ENCODE assay signal across 8 mouse cellular contexts in the genomic region with DNA sequence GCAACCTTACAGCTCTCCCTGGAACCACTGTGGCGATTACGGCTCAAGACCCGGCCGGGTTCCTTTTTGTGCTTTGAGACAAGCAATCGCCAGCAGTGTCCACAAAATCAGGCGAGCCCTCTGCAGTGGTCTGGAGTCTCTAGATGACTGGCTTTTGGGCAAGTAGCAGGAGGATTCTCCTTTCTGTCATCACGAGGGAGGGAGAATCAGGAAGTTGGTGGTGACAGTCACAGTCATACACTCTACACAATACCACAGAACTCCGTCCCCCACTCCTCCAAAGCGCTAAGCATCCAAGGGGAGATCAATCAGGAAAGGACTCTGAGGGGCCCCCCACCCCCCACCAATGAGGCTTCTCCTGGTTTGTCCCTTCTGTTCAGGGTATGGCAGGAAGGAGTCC. TPM values are rescaled to one million over a fixed set of nuclear protein-coding genes. Genes with fewer than 3 reads are reported as not detected.
DNase-seq lines count a peak whose midpoint lies in the region; ATAC-seq and TF ChIP-seq lines count a peak whose summit lies in the region.

No protein-coding gene starts in this region.

- 0 out of 2 replicates have a peak overlapping the region, but pooled peaks have one; percentile 10 for H3K9ac ChIP-seq in forebrain, postnatal 0 days

- intact Hi-C loops in left cerebral cortex, postnatal 36 days (cut with DNase I): no loop called here
- intact Hi-C loops in left cerebral cortex, postnatal 14 days (cut with DNase I): no loop called here

- H3K4me2 ChIP-seq in forebrain, postnatal 0 days (ENCODE audit: low read depth): peak overlapping the region; percentile 52

- no peak for ATAC-seq in forebrain, postnatal 0 days
- peak; percentile 75 for ATAC-seq in megakaryocyte, adult 5-6 weeks (ENCODE audit: poor library complexity, severe bottlenecking)

- H3K4me3 ChIP-seq in forebrain, postnatal 0 days (ENCODE audit: low read depth, low read length): peak overlapping the region; percentile 30

- H3K9me3 ChIP-seq in forebrain, postnatal 0 days (ENCODE audit: low read length): no peaks in the 10 kb centered on the region

- H3K36me3 ChIP-seq in forebrain, postnatal 0 days (ENCODE audit: insufficient read depth): no peaks in the 10 kb centered on the region

- 26% methylated on average over 9 of the region's 9 CpGs for WGBS in forebrain, postnatal 0 days

- no peaks in the 10 kb centered on the region for H3K4me1 ChIP-seq in forebrain, postnatal 0 days (ENCODE audit: insufficient read depth)

- no peak overlapping the region for H3K27ac ChIP-seq in forebrain, postnatal 0 days (ENCODE audit: low read depth, low read length)

- peak; percentile 14 for DNase-seq in adrenal gland, postnatal 14 days
- DNase-seq in adrenal gland, adult 18-20 months (ENCODE audit: low spot score in 2 of 2): no peak
- peak; percentile 33 to 39 for DNase-seq in B cell, adult 2 months
- no peak for DNase-seq in forebrain, postnatal 0 days
- DNase-seq in left cerebral cortex, postnatal 36 days (ENCODE audit: low spot score in 2 of 2): no peak
- DNase-seq in left cerebral cortex, postnatal 14 days (ENCODE audit: low spot score in 2 of 2): no peak
- no peak for DNase-seq in gastrocnemius, postnatal 25 days

- H3K27me3 ChIP-seq in forebrain, postnatal 0 days (ENCODE audit: insufficient read depth, low read length): peaks cover 33% of the 10 kb centered on the region

- TF ChIP-seq CTCF in forebrain, postnatal 0 days (IDR thresholded peaks at IDR 0.05; ENCODE audit: low read depth): no peak

RNA-seq across cellular contexts. Expression of gene Galnt6, which starts 0.6 kb away (rescaled TPM):
- total RNA-seq in adrenal gland, postnatal 14 days (2021): 8.1 and 11.9 TPM in 2 replicates
- total RNA-seq in adrenal gland, adult 18-20 months (2021): 1 to 10 TPM; 4.2 to 5.6 TPM
- 0.77 and 1.5 TPM in 2 replicates for total RNA-seq in forebrain, postnatal 0 days (2014; rRNA removed)
- 0.24 and 0.47 TPM in 2 replicates for polyA plus RNA-seq in forebrain, postnatal 0 days (2015; fragmentation: Nextera tagmentation; extraction: Ambion mirVana)
- total RNA-seq in megakaryocyte, adult 5-6 weeks (2015): 3.6 and 4.2 TPM in 2 replicates
- total RNA-seq in megakaryocyte, adult 5-6 weeks (2017): 9.6 and 11.4 TPM in 2 replicates
- 1 to 10 TPM; 3.7 to 7.7 TPM for total RNA-seq in left cerebral cortex, postnatal 36 days (2021)
- 1 to 10 TPM in 1 of 2 experiments, under 1 TPM in 1; 0.97 to 2.0 TPM for total RNA-seq in left cerebral cortex, postnatal 14 days (2021)
- under 1 TPM; 0.08 to 0.13 TPM for total RNA-seq in gastrocnemius, postnatal 25 days (2021)

RNA-seq across cellular contexts. Expression of gene Slc4a8, which starts 33.0 kb away (rescaled TPM):
- total RNA-seq in adrenal gland, postnatal 14 days (2021): 10.4 and 14.6 TPM in 2 replicates
- 1 to 10 TPM; 3.9 to 6.1 TPM for total RNA-seq in adrenal gland, adult 18-20 months (2021)
- 17.8 and 38.3 TPM in 2 replicates for total RNA-seq in forebrain, postnatal 0 days (2014; rRNA removed)
- polyA plus RNA-seq in forebrain, postnatal 0 days (2015; fragmentation: Nextera tagmentation; extraction: Ambion mirVana): 30.3 and 31.2 TPM in 2 replicates
- total RNA-seq in megakaryocyte, adult 5-6 weeks (2015): 0.16 and 4.0 TPM in 2 replicates
- total RNA-seq in megakaryocyte, adult 5-6 weeks (2017): 1.8 and 2.3 TPM in 2 replicates
- total RNA-seq in left cerebral cortex, postnatal 36 days (2021): 10 to 100 TPM; 66.2 to 80.7 TPM
- 10 to 100 TPM; 87.7 to 90.8 TPM for total RNA-seq in left cerebral cortex, postnatal 14 days (2021)
- total RNA-seq in gastrocnemius, postnatal 25 days (2021): 1 to 10 TPM; 1.6 to 1.7 TPM

RNA-seq across cellular contexts. Expression of gene Cela1, which starts 40.9 kb away (rescaled TPM):
- 26.1 and 32.9 TPM in 2 replicates for total RNA-seq in adrenal gland, postnatal 14 days (2021)
- total RNA-seq in adrenal gland, adult 18-20 months (2021): 10 to 100 TPM; 46.7 to 87.1 TPM
- total RNA-seq in forebrain, postnatal 0 days (2014; rRNA removed): 0.62 and 5.1 TPM in 2 replicates
- 0.81 and 1.2 TPM in 2 replicates for polyA plus RNA-seq in forebrain, postnatal 0 days (2015; fragmentation: Nextera tagmentation; extraction: Ambion mirVana)
- total RNA-seq in megakaryocyte, adult 5-6 weeks (2015): 3.5 and 6.2 TPM in 2 replicates
- 1.8 and 4.2 TPM in 2 replicates for total RNA-seq in megakaryocyte, adult 5-6 weeks (2017)
- 1 to 10 TPM; 3.6 to 4.4 TPM for total RNA-seq in left cerebral cortex, postnatal 36 days (2021)
- total RNA-seq in left cerebral cortex, postnatal 14 days (2021): 1 to 10 TPM; 2.7 to 3.7 TPM
- total RNA-seq in gastrocnemius, postnatal 25 days (2021): not detected

RNA-seq across cellular contexts. Expression of gene Bin2, which starts 59.2 kb away (rescaled TPM):
- 3.6 and 14.8 TPM in 2 replicates for total RNA-seq in adrenal gland, postnatal 14 days (2021)
- total RNA-seq in adrenal gland, adult 18-20 months (2021): 1 to 10 TPM; 1.8 to 4.3 TPM
- 1.4 and 1.6 TPM in 2 replicates for total RNA-seq in forebrain, postnatal 0 days (2014; rRNA removed)
- polyA plus RNA-seq in forebrain, postnatal 0 days (2015; fragmentation: Nextera tagmentation; extraction: Ambion mirVana): 0.58 and 1.4 TPM in 2 replicates
- total RNA-seq in megakaryocyte, adult 5-6 weeks (2015): 309 and 324 TPM in 2 replicates
- 275 and 304 TPM in 2 replicates for total RNA-seq in megakaryocyte, adult 5-6 weeks (2017)
- 1 to 10 TPM; 4.5 to 6.2 TPM for total RNA-seq in left cerebral cortex, postnatal 36 days (2021)
- total RNA-seq in left cerebral cortex, postnatal 14 days (2021): 1 to 10 TPM; 5.6 to 6.2 TPM
- under 1 TPM in 1 of 2 experiments, not detected in 1; 0.61 TPM for total RNA-seq in gastrocnemius, postnatal 25 days (2021)

Comparison
In these comparisons a context has a peak if more than half of its experiments do, and no peak if none do; other contexts are left out.
1. DNase-seq: peak in adrenal gland, postnatal 14 days (single experiment) and B cell, adult 2 months (2 of 2); none in adrenal gland, adult 18-20 months (0 of 2), forebrain, postnatal 0 days (single experiment), left cerebral cortex, postnatal 36 days (0 of 2), left cerebral cortex, postnatal 14 days (0 of 2) and gastrocnemius, postnatal 25 days (single experiment).